Mouse (Mus musculus) CD4-positive, CD25-positive, alpha-beta regulatory T cell (primary cell): Measurements from ENCODE around the gene Myo1c. TPM values are rescaled to one million over a fixed set of nuclear protein-coding genes. Genes with fewer than 3 reads are reported as not detected.

Experiments
- polyA plus RNA-seq: library from polyadenylated mRNA; unstranded; fragments of 100-300 nt; shearing (Covaris generic); gene quantifications from one replicate; pipeline ENCODE4 v1.2.1, GENCODE M21; 2017

Myo1c gene
- 30.3 TPM for polyA plus RNA-seq

GRCm38 (mm10) chr11:75650311-75650710 is at the start of gene Myo1c:
Myo1c (plus strand) TSS chr11:75650504.

GRCm38 (mm10) chr11:75630645-75631229 is 19.6 kb upstream of the Myo1c start, which contains the start of gene Inpp5k:
Inpp5k (plus strand) TSS chr11:75630988.

GRCm38 (mm10) chr11:75678747-75679438 is 28.6 kb downstream of the Myo1c start, which contains the start of gene Crk:
Crk (plus strand) TSS chr11:75679259.

Other genes starting within 250 kb of the Myo1c start
- 1.4 TPM for gene Serpinf1, start 227.8 kb upstream of the Myo1c start, polyA plus RNA-seq
- gene Serpinf2, start 210.9 kb upstream of the Myo1c start, polyA plus RNA-seq: not detected
- 15.9 TPM for gene Wdr81, start 195.8 kb upstream of the Myo1c start, polyA plus RNA-seq
- 4.8 TPM for gene Tlcd2, start 188.8 kb upstream of the Myo1c start, polyA plus RNA-seq
- 49.8 TPM for gene Prpf8, start 163.7 kb upstream of the Myo1c start, polyA plus RNA-seq
- gene Rilp, start 140.4 kb upstream of the Myo1c start, polyA plus RNA-seq: 0.14 TPM
- gene Scarf1, start 137.0 kb upstream of the Myo1c start, polyA plus RNA-seq: 0.96 TPM
- 52.8 TPM for gene Slc43a2, start 118.8 kb upstream of the Myo1c start, polyA plus RNA-seq
- 358 TPM for gene Pitpna, start 62.4 kb upstream of the Myo1c start, polyA plus RNA-seq
- gene Inpp5k, start 19.5 kb upstream of the Myo1c start, polyA plus RNA-seq: 141 TPM
- gene Crk, start 28.8 kb downstream of the Myo1c start, polyA plus RNA-seq: 50.2 TPM
- gene Ywhae, start 82.4 kb downstream of the Myo1c start, polyA plus RNA-seq: 196 TPM
- not detected for gene Doc2b, start 145.5 kb downstream of the Myo1c start, polyA plus RNA-seq